Mouse (Mus musculus): ENCODE measurements at regions not wholly inside any gene's neighbourhood (a gene's known extent, or its start where the extent isn't known, plus 50 kb on each side); places are given as distances from the start of the nearest gene placed in this dataset.
A peak's percentile ranks its signal among the peaks of the same experiment; 100 is the strongest.
"Not testable (repeated sequence)": the region's sequence is repeated elsewhere in the genome, so short reads cannot be mapped to it uniquely, and the experiment has no call there.

DNA sequence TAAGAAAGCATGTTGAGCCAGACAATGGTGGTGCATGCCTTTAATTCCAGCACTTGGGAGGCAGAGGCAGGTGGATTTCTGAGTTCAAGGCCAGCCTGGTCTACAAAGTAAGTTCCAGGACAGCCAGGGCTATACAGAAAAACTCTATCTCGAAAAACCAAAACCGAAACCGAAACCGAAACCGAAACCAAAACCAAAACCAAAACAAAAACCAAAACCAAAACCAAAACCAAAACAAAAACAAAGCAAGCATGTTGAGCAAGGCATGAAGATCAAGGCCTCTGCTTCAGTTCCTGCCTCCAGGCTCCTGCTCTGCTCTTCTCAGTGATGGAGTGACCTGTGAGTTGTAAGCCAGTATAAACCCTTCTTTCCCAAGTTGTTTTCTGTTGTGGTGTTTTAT, 334.0 kb upstream of the Ube2e3 start:
- not testable (repeated sequence) for H3K9me3 ChIP-seq (ENCODE audit: control insufficient read depth, low read length); H3K36me3 ChIP-seq (ENCODE audit: control insufficient read depth, insufficient read depth, low read length); H3K4me2 ChIP-seq (ENCODE audit: low read length); H3K27me3 ChIP-seq (ENCODE audit: control insufficient read depth, insufficient read depth, low read length); H3K4me1 ChIP-seq (ENCODE audit: control insufficient read depth, insufficient read depth, low read length); H3K27ac ChIP-seq (replicated peaks; ENCODE audit: low read depth, low read length); H3K4me3 ChIP-seq (replicated peaks; ENCODE audit: low read depth, low read length); H3K9ac ChIP-seq (replicated peaks; ENCODE audit: low read length); DNase-seq; ATAC-seq (ENCODE audit: low FRiP score, low TSS enrichment)
- 96% methylated on average over 5 of the region's 5 CpGs for WGBS

- ATAC-seq (ENCODE audit: low FRiP score, low TSS enrichment), result no peak
- 65% methylated on average over 2 of the region's 2 CpGs for WGBS
Measured at GRCm38 (mm10) chr2:78530535-78530934, 337.4 kb upstream of the Ube2e3 start.

DNA sequence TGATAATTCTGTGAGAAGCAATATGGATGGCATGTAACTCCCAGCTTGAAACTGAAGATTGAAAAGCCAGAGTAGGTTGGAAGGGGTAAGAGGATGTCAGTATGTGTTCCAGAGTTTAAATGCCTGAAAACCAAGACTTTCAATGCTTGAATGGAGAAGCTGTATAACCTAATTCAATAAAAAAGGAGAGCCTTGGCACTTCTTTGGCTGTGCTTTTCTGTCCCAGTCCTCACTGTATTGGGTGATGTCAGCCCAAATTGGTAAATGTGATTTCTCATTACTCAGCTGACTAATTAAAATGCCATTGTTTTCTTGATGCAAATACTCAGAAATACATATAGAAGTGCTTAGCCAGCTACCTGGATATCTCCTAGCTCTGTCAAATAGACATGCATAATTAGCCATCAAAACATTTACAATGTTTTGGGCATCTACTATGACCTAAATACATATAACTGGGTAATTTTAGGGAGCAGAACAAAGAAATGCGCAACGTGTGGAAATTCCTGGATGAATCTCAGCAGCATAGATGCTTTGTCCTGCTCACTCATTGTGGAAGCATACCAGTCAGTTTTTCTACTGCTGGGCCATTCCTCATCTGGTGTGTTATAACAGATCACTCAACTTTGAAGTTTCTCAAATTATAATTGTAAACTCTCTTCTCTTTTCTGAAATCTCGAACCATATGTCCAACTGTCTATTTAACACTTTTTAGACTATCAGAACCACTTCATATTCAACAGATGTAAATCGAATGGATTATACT, 347.5 kb upstream of the Ube2e3 start:
- H3K27ac ChIP-seq (replicated peaks; ENCODE audit: low read depth, low read length), result no peak overlapping the region
- H3K4me3 ChIP-seq (replicated peaks; ENCODE audit: low read depth, low read length), result no peak overlapping the region
- H3K27me3 ChIP-seq (ENCODE audit: control insufficient read depth, insufficient read depth, low read length), result no peaks in the 10 kb centered on the region
- ATAC-seq (ENCODE audit: low FRiP score, low TSS enrichment), result no peak
- WGBS, result 94% methylated on average over 4 of the region's 4 CpGs
- H3K9ac ChIP-seq (replicated peaks; ENCODE audit: low read length), result no peak overlapping the region
- no peak overlapping the region for H3K4me2 ChIP-seq (ENCODE audit: low read length)
- H3K9me3 ChIP-seq (ENCODE audit: control insufficient read depth, low read length), result no peaks in the 10 kb centered on the region
- H3K4me1 ChIP-seq (ENCODE audit: control insufficient read depth, insufficient read depth, low read length), result no peaks in the 10 kb centered on the region
- no peaks in the 10 kb centered on the region for H3K36me3 ChIP-seq (ENCODE audit: control insufficient read depth, insufficient read depth, low read length)
- no peak for DNase-seq

More at GRCm38 (mm10) chr2:78530535-78530934, 337.4 kb upstream of the Ube2e3 start:
- H3K27me3 ChIP-seq (ENCODE audit: control insufficient read depth, insufficient read depth, low read length), result no peaks in the 10 kb centered on the region
- no peak for DNase-seq
- no peaks in the 10 kb centered on the region for H3K36me3 ChIP-seq (ENCODE audit: control insufficient read depth, insufficient read depth, low read length)
- no peaks in the 10 kb centered on the region for H3K4me1 ChIP-seq (ENCODE audit: control insufficient read depth, insufficient read depth, low read length)
- no peaks in the 10 kb centered on the region for H3K9me3 ChIP-seq (ENCODE audit: control insufficient read depth, low read length)
- no peak overlapping the region for H3K4me2 ChIP-seq (ENCODE audit: low read length)
- no peak overlapping the region for H3K27ac ChIP-seq (replicated peaks; ENCODE audit: low read depth, low read length)
- no peak overlapping the region for H3K9ac ChIP-seq (replicated peaks; ENCODE audit: low read length)
- H3K4me3 ChIP-seq (replicated peaks; ENCODE audit: low read depth, low read length), result no peak overlapping the region

- no peaks in the 10 kb centered on the region for H3K4me1 ChIP-seq (ENCODE audit: control insufficient read depth, insufficient read depth, low read length)
- H3K9me3 ChIP-seq (ENCODE audit: control insufficient read depth, low read length), result no peaks in the 10 kb centered on the region
- H3K36me3 ChIP-seq (ENCODE audit: control insufficient read depth, insufficient read depth, low read length), result no peaks in the 10 kb centered on the region
- H3K9ac ChIP-seq (replicated peaks; ENCODE audit: low read length), result no peak overlapping the region
- no peak for ATAC-seq (ENCODE audit: low FRiP score, low TSS enrichment)
- no peak overlapping the region for H3K27ac ChIP-seq (replicated peaks; ENCODE audit: low read depth, low read length)
- no peaks in the 10 kb centered on the region for H3K27me3 ChIP-seq (ENCODE audit: control insufficient read depth, insufficient read depth, low read length)
- no peak overlapping the region for H3K4me3 ChIP-seq (replicated peaks; ENCODE audit: low read depth, low read length)
- H3K4me2 ChIP-seq (ENCODE audit: low read length), result no peak overlapping the region
- DNase-seq, result peak; percentile 37
Measured at GRCm38 (mm10) chr2:78493115-78493514, 374.8 kb upstream of the Ube2e3 start.

GRCm38 (mm10) chr2:78480036-78480435, 387.9 kb upstream of the Ube2e3 start:
- Histone ChIP-seq H3K4me2 (ENCODE audit: low read length) (no peak overlapping the region), H3K4me1 (ENCODE audit: control insufficient read depth, insufficient read depth, low read length) (no peaks in the 10 kb centered on the region), H3K36me3 (ENCODE audit: control insufficient read depth, insufficient read depth, low read length) (no peaks in the 10 kb centered on the region), H3K27ac (replicated peaks; ENCODE audit: low read depth, low read length) (no peak overlapping the region), H3K9me3 (ENCODE audit: control insufficient read depth, low read length) (no peaks in the 10 kb centered on the region), H3K9ac (replicated peaks; ENCODE audit: low read length) (no peak overlapping the region), H3K4me3 (replicated peaks; ENCODE audit: low read depth, low read length) (no peak overlapping the region), H3K27me3 (ENCODE audit: control insufficient read depth, insufficient read depth, low read length) (no peaks in the 10 kb centered on the region)
- DNase-seq, result peak; percentile 26
- 68% methylated on average over 4 of the region's 4 CpGs for WGBS
- no peak for ATAC-seq (ENCODE audit: low FRiP score, low TSS enrichment)

- no peak for DNase-seq
- WGBS, result 86% methylated on average over 4 of the region's 4 CpGs
Measured at GRCm38 (mm10) chr2:78459444-78459843, 408.5 kb upstream of the Ube2e3 start.

DNA sequence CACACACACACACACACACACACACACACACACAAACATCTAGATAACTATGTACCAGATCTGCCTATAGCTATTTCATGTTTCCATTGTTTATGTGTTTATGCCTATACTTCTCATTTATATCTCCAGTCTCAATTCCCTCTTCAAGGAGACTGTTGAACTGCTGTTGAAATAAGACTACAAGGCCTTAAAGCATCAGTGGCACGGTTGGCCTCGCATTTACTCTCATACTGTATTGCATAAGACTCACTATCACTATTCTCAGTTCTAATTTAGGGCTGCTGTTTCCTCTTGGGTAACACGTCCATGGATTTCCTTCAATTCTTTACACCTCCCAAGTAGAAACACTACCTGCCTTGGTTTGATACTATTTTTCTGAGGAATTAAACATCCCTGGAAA, 414.5 kb upstream of the Ube2e3 start:
- no peak for DNase-seq
- Histone ChIP-seq H3K36me3 (ENCODE audit: control insufficient read depth, insufficient read depth, low read length) (no peaks in the 10 kb centered on the region), H3K4me3 (replicated peaks; ENCODE audit: low read depth, low read length) (no peak overlapping the region), H3K4me2 (ENCODE audit: low read length) (no peak overlapping the region), H3K4me1 (ENCODE audit: control insufficient read depth, insufficient read depth, low read length) (no peaks in the 10 kb centered on the region), H3K27me3 (ENCODE audit: control insufficient read depth, insufficient read depth, low read length) (no peaks in the 10 kb centered on the region), H3K9me3 (ENCODE audit: control insufficient read depth, low read length) (no peaks in the 10 kb centered on the region), H3K27ac (replicated peaks; ENCODE audit: low read depth, low read length) (no peak overlapping the region), H3K9ac (replicated peaks; ENCODE audit: low read length) (no peak overlapping the region)
- WGBS, result 86% methylated on average over 3 of the region's 3 CpGs
- no peak for ATAC-seq (ENCODE audit: low FRiP score, low TSS enrichment)

More at GRCm38 (mm10) chr2:78459444-78459843, 408.5 kb upstream of the Ube2e3 start:
- no peaks in the 10 kb centered on the region for H3K27me3 ChIP-seq (ENCODE audit: control insufficient read depth, insufficient read depth, low read length)
- no peak overlapping the region for H3K4me2 ChIP-seq (ENCODE audit: low read length)
- no peak overlapping the region for H3K9ac ChIP-seq (replicated peaks; ENCODE audit: low read length)
- H3K4me3 ChIP-seq (replicated peaks; ENCODE audit: low read depth, low read length), result no peak overlapping the region
- no peaks in the 10 kb centered on the region for H3K9me3 ChIP-seq (ENCODE audit: control insufficient read depth, low read length)
- no peaks in the 10 kb centered on the region for H3K36me3 ChIP-seq (ENCODE audit: control insufficient read depth, insufficient read depth, low read length)
- H3K27ac ChIP-seq (replicated peaks; ENCODE audit: low read depth, low read length), result no peak overlapping the region
- H3K4me1 ChIP-seq (ENCODE audit: control insufficient read depth, insufficient read depth, low read length), result no peaks in the 10 kb centered on the region
- no peak for ATAC-seq (ENCODE audit: low FRiP score, low TSS enrichment)

GRCm38 (mm10) chr2:78436816-78437215, 431.1 kb upstream of the Ube2e3 start:
- H3K27me3 ChIP-seq (ENCODE audit: control insufficient read depth, insufficient read depth, low read length), result no peaks in the 10 kb centered on the region
- no peak for DNase-seq
- H3K9ac ChIP-seq (replicated peaks; ENCODE audit: low read length), result no peak overlapping the region

GRCm38 (mm10) chr2:78435071-78435470, 432.9 kb upstream of the Ube2e3 start:
- Histone ChIP-seq H3K4me2 (ENCODE audit: low read length) (no peak overlapping the region), H3K36me3 (ENCODE audit: control insufficient read depth, insufficient read depth, low read length) (no peaks in the 10 kb centered on the region), H3K9me3 (ENCODE audit: control insufficient read depth, low read length) (no peaks in the 10 kb centered on the region), H3K9ac (replicated peaks; ENCODE audit: low read length) (no peak overlapping the region), H3K4me1 (ENCODE audit: control insufficient read depth, insufficient read depth, low read length) (no peaks in the 10 kb centered on the region), H3K4me3 (replicated peaks; ENCODE audit: low read depth, low read length) (no peak overlapping the region), H3K27ac (replicated peaks; ENCODE audit: low read depth, low read length) (no peak overlapping the region), H3K27me3 (ENCODE audit: control insufficient read depth, insufficient read depth, low read length) (no peaks in the 10 kb centered on the region)
- WGBS, result 78% methylated on average over 2 of the region's 2 CpGs
- DNase-seq (no peak), ATAC-seq (ENCODE audit: low FRiP score, low TSS enrichment) (no peak)

More at GRCm38 (mm10) chr2:78436816-78437215, 431.1 kb upstream of the Ube2e3 start:
- no peak overlapping the region for H3K4me3 ChIP-seq (replicated peaks; ENCODE audit: low read depth, low read length)
- ATAC-seq (ENCODE audit: low FRiP score, low TSS enrichment), result no peak
- H3K4me1 ChIP-seq (ENCODE audit: control insufficient read depth, insufficient read depth, low read length), result no peaks in the 10 kb centered on the region
- no peak overlapping the region for H3K4me2 ChIP-seq (ENCODE audit: low read length)
- no peak overlapping the region for H3K27ac ChIP-seq (replicated peaks; ENCODE audit: low read depth, low read length)
- no peaks in the 10 kb centered on the region for H3K9me3 ChIP-seq (ENCODE audit: control insufficient read depth, low read length)
- no peaks in the 10 kb centered on the region for H3K36me3 ChIP-seq (ENCODE audit: control insufficient read depth, insufficient read depth, low read length)
